Mouse (Mus musculus) midbrain, postnatal 0 days (tissue): ENCODE measurements around the gene Pitpnm2. TPM values are rescaled to one million over a fixed set of nuclear protein-coding genes. Genes with fewer than 3 reads are reported as not detected.

ENCODE experiments used
- ATAC-seq: fragments of 200-750 bp; cut with Nextera tagmentation; 2 replicates; pipeline ENCODE4 v1.8.0; 2017; ENCODE audit warnings: moderate number of reproducible peaks, mild to moderate bottlenecking, moderate TSS enrichment, moderate library complexity; ENCODE audit not compliant: low FRiP score
- DNase-seq: peaks from one replicate; pipeline ENCODE4 v3.0.0-alpha.2; 2015; ENCODE audit warnings: low spot score
- H3K27ac ChIP-seq: fragments of 300-500 bp; sonication (generic); 2 replicates; pipeline ENCODE4 v1.5.1; 2014; ENCODE audit warnings: low read depth, mild to moderate bottlenecking, low read length, mixed read lengths
- H3K27me3 ChIP-seq: fragments of 300-500 bp; sonication (generic); 2 replicates; pipeline ENCODE4 v1.6.1; 2014; ENCODE audit warnings: low read length, control low read depth, mixed read lengths; ENCODE audit not compliant: insufficient read depth
- H3K36me3 ChIP-seq: fragments of 300-500 bp; sonication (generic); 2 replicates; pipeline ENCODE4 v1.6.1; 2014; ENCODE audit warnings: low read length, control low read depth, mixed read lengths; ENCODE audit not compliant: insufficient read depth
- H3K4me1 ChIP-seq: fragments of 300-500 bp; sonication (generic); 2 replicates; pipeline ENCODE4 v1.6.1; 2014; ENCODE audit warnings: mild to moderate bottlenecking, control low read depth, antibody characterized with exemption, low read length, mixed read lengths; ENCODE audit not compliant: insufficient read depth
- H3K4me2 ChIP-seq: fragments of 300-500 bp; sonication (generic); 2 replicates; pipeline ENCODE4 v1.6.1; 2014; ENCODE audit warnings: low read depth, mild to moderate bottlenecking, low read length, mixed read lengths; ENCODE audit not compliant: poor library complexity, severe bottlenecking
- H3K4me3 ChIP-seq: fragments of 300-500 bp; sonication (generic); 2 replicates; pipeline ENCODE4 v1.5.1; 2014; ENCODE audit warnings: low read depth, mild to moderate bottlenecking, low read length, moderate library complexity
- H3K9ac ChIP-seq: fragments of 300-500 bp; sonication (generic); replicated peaks from 2 replicates; pipeline ENCODE4 v1.6.1; 2014; ENCODE audit warnings: mild to moderate bottlenecking, low read length, moderate library complexity, mixed read lengths; ENCODE audit not compliant: poor library complexity, severe bottlenecking
- H3K9me3 ChIP-seq: fragments of 300-500 bp; sonication (generic); 2 replicates; pipeline ENCODE4 v1.6.1; 2016; ENCODE audit warnings: low read length, control low read depth
- CTCF ChIP-seq: IDR thresholded peaks from 2 replicates; pipeline ENCODE4 v1.5.1; 2016; ENCODE audit warnings: antibody characterized with exemption, mild to moderate bottlenecking
- WGBS: fragments of 180-500 bp; shearing (Covaris S2); extraction: QIAGEN DNeasy Blood & Tissue Kit; methylation state at CpG from one replicate; pipeline ENCODE4 v1.1.7; 2014; 5-methylcytosine and 5-hydroxymethylcytosine counted together
- polyA plus RNA-seq: library from polyadenylated mRNA; unstranded; fragments of >200 nt; fragmentation: Nextera tagmentation; extraction: Ambion mirVana; gene quantifications from 2 replicates; pipeline ENCODE4 v1.2.1, GENCODE M21; 2015
- total RNA-seq: library from RNA; depleted of rRNA; stranded (reverse); fragments of >200 nt; gene quantifications from 2 replicates; pipeline ENCODE4 v1.2.3, GENCODE M21; 2014

The Pitpnm2 gene
- total and polyA plus RNA-seq, 2 experiments from 2014 or later, result 10.1 to 66.2 TPM

DNA sequence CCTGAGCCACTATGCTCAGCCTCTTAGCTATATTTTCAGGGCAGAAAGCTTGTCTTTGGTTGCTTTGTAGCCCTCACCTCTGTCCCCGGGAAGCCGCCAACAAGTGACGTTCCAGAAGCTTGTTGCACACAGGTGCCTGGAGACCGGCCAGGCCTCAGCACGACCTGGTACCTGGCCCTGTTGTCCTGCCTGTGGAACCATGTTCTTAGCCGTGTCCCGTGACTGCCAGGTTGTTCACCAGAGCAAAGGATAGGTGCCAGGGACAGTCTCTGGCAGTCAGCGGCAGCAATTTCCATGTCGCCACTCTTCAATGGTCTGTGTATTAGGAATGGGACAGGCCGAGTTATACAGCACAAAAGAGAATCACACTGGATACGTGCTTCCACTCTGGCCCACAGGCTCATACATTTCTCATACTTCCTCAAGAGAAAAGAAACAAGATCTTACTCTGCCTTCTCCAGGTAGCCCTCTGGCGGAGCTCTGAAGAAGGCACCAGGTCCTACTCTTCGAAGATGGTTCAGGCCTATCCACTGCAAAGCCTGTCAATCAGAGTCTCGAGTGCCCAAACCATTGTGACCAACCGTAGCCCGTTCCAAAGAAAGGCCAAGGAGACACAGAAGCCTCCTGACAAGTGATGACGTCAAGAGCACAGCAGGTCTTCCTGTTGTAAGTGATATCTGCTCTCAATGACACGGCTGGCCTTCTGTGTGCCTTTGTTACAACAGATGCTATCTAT is 39.1 kb downstream of the Pitpnm2 start:
- no peaks in the 10 kb centered on the region; the same call in 1 of the 2 replicates for H3K36me3 ChIP-seq
- H3K4me2 ChIP-seq, result no peak overlapping the region
- WGBS, result 67% methylated on average over 18 of the region's 18 CpGs
- H3K4me1 ChIP-seq, result peaks cover 9% of the 10 kb centered on the region; the same call in 1 of the 2 replicates
- no peaks in the 10 kb centered on the region for H3K9me3 ChIP-seq
- DNase-seq (no peak), ATAC-seq (no peak)
- no peaks in the 10 kb centered on the region for H3K27me3 ChIP-seq
- no peak for TF ChIP-seq CTCF
- no peak overlapping the region for H3K27ac ChIP-seq
- no peak overlapping the region for H3K4me3 ChIP-seq
- H3K9ac ChIP-seq, result no peak overlapping the region

DNA sequence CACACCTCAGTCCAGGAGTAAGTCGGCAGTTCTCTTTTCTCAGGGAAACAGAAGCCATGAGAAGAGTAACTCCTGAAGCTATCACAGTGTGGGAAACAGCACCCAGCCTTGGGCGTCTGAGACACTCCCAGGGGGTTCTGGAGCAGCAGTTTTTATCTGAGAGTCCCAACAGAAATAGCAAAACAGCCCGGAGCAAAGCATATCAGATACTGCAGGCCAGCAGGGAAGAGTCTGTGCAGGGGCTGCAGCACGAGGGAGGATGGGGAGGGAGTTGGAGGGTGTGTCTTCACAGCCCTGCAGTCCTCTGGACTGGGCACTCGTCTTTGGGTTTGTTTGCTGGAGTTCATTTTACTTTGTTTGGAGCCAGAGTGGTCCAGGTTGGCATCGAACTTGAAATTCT is 39.7 kb downstream of the Pitpnm2 start:
- 56% methylated on average over 6 of the region's 6 CpGs for WGBS
- ATAC-seq (no peak), DNase-seq (no peak)
- Histone ChIP-seq H3K4me2 (no peak overlapping the region), H3K4me3 (no peak overlapping the region), H3K27ac (no peak overlapping the region), H3K9ac (no peak overlapping the region), H3K36me3 (no peaks in the 10 kb centered on the region; the same call in 1 of the 2 replicates), H3K9me3 (no peaks in the 10 kb centered on the region), H3K27me3 (no peaks in the 10 kb centered on the region), H3K4me1 (peaks cover 9% of the 10 kb centered on the region; the same call in 1 of the 2 replicates)
- TF ChIP-seq CTCF, result no peak

DNA sequence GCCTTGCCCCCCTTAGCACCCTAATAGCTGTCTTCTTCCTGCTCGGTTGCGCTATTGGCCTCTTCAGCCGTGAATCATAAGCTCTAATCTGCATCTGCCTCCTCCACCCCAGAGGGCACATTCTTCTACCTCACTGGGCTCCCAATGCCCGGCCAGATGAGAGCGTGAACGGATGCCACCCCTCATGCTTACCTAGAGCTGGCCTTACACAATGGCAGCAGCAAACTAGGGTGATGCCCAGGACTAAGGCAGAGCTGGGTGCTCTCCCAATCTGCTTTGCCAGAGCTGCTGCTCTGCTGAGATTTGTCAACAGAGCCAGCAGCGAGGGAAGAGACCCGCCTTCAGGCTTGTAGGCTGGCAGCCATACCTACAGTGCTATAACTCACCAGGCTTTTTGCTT is 41.5 kb downstream of the Pitpnm2 start:
- Histone ChIP-seq H3K9me3 (no peaks in the 10 kb centered on the region), H3K27ac (no peak overlapping the region), H3K4me1 (peaks cover 9% of the 10 kb centered on the region; the same call in 1 of the 2 replicates), H3K4me3 (no peak overlapping the region), H3K4me2 (no peak overlapping the region), H3K9ac (no peak overlapping the region), H3K36me3 (no peaks in the 10 kb centered on the region), H3K27me3 (no peaks in the 10 kb centered on the region)
- WGBS, result 70% methylated on average over 8 of the region's 8 CpGs
- no peak for DNase-seq
- no peak for ATAC-seq
- TF ChIP-seq CTCF, result no peak

DNA sequence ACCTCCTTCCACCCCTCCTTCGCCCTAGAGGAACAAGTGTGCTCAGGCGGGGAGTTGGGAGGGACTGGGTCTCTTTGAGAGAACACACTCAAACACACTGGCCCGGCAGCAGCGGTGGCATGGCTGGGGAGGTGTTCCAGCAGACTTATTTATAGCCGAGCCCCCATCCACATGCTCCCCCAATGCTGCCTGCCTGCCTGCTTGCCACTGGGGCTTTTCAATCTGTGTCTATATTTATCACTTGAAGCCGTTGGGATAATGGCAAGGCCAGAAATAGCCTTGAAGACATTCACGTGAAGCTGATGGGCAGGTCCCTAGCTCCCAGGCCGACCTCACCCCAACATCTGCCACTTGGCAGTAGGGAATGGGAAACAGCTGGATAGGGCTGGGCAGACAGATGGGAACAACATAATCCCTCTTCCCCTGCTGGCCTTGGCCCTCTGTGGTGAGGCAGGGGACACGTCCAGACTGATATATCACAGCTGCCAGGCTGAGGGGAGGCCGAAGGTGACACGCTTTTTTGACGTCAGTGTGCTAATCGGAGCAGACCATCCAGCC is 43.0 kb downstream of the Pitpnm2 start:
- no peak for DNase-seq

DNA sequence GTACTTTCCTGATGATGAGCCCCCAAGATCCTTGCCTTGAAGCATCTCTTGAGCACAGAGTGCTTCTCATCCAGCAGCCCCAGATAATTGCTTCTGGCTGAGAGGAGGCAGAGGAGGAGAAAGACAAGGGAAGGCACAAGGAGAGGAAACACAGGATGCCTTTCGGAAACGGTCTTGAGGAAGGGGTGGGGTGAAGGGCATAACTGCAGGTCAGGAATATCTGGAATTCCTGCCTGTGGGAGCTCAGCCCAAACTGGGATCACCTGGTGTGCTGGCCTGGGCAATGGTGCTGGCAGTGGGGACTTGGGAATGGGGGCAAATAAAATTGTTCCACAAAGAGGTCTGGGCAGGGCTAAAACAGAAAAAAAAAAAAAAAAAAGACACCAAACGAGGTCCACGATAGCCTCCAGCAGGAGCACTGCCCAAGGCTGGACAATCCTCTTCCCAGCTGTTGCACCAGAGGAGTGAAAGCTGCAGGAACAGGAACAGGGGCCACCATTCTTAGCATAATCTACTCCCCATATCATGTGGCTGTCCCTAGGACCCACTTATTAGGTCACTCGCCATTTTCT is 43.7 kb downstream of the Pitpnm2 start:
- no peak overlapping the region for H3K27ac ChIP-seq
- H3K4me3 ChIP-seq, result no peak overlapping the region
- no peaks in the 10 kb centered on the region for H3K9me3 ChIP-seq
- TF ChIP-seq CTCF, result no peak
- H3K27me3 ChIP-seq, result no peaks in the 10 kb centered on the region
- WGBS, result 52% methylated on average over 5 of the region's 5 CpGs
- no peaks in the 10 kb centered on the region for H3K36me3 ChIP-seq
- H3K4me1 ChIP-seq, result peaks cover 9% of the 10 kb centered on the region; the same call in 1 of the 2 replicates
- DNase-seq (no peak), ATAC-seq (no peak)
- no peak overlapping the region for H3K9ac ChIP-seq
- no peak overlapping the region for H3K4me2 ChIP-seq

More for the DNA sequence above, 43.0 kb downstream of the Pitpnm2 start:
- 47% methylated on average over 13 of the region's 13 CpGs for WGBS
- Histone ChIP-seq H3K27me3 (no peaks in the 10 kb centered on the region), H3K9me3 (no peaks in the 10 kb centered on the region), H3K4me3 (no peak overlapping the region), H3K4me1 (peaks cover 9% of the 10 kb centered on the region; the same call in 1 of the 2 replicates), H3K4me2 (no peak overlapping the region), H3K36me3 (no peaks in the 10 kb centered on the region), H3K27ac (no peak overlapping the region), H3K9ac (no peak overlapping the region)
- ATAC-seq, result no peak
- no peak for TF ChIP-seq CTCF

DNA sequence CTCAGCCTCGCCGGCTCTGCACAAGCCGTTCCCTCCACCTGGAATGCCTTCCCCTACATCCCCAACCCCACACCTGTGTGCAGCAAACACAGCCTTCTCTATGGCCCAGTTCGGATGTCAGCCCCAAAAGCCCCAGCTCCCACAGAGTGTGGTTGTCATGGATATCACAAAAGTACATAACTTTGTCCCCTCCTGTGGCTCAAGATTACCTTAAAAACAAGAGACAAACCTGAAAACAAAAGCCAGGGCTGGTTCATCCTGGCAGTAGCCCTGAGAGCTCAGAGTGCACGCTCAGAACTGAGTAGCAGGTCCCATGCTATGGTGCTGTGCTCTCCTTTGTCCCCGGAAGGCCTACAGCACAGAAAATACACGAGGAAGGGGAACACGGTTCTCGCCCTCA is 44.3 kb downstream of the Pitpnm2 start:
- DNase-seq, result no peak
- ATAC-seq, result no peak
- H3K36me3 ChIP-seq, result no peaks in the 10 kb centered on the region
- no peak overlapping the region for H3K4me2 ChIP-seq
- TF ChIP-seq CTCF, result no peak
- 72% methylated on average over 9 of the region's 9 CpGs for WGBS
- no peak overlapping the region for H3K27ac ChIP-seq
- H3K4me1 ChIP-seq, result peaks cover 9% of the 10 kb centered on the region; the same call in 1 of the 2 replicates
- H3K4me3 ChIP-seq, result no peak overlapping the region
- no peaks in the 10 kb centered on the region for H3K27me3 ChIP-seq
- H3K9ac ChIP-seq, result no peak overlapping the region
- no peaks in the 10 kb centered on the region for H3K9me3 ChIP-seq
